Mouse (Mus musculus) megakaryocyte progenitor cell, adult 5-6 weeks (primary cell): Measurements from ENCODE around the gene Lifr. TPM values are rescaled to one million over a fixed set of nuclear protein-coding genes. Genes with fewer than 3 reads are reported as not detected.

Experiments used
- ATAC-seq: replicated peaks from 2 replicates; pipeline ENCODE4 v1.8.0; 2016; ENCODE audit warnings: mild to moderate bottlenecking, moderate TSS enrichment, inconsistent platforms; ENCODE audit not compliant: poor library complexity
- total RNA-seq, 2 experiments: library from RNA; stranded (forward) in 1 of 2; stranded (reverse) in 1 of 2; fragments of 157-497, 149-512 nt in 1 of 2; fragments of 200-1000 nt in 1 of 2; gene quantifications; 2 replicates each; pipeline versions ENCODE4 v1.2.3 to v1.2.4; 2015 to 2017

Lifr gene
- total RNA-seq, 2 experiments from 2014 or later = 0.25 to 0.57 TPM

GRCm38 (mm10) chr15:7123781-7124450, 33.5 kb downstream of the Lifr start:
- no peak for ATAC-seq

- no peak for ATAC-seq
Observed at GRCm38 (mm10) chr15:7126171-7126570, 35.8 kb downstream of the Lifr start.

- ATAC-seq = no peak
Observed at GRCm38 (mm10) chr15:7128627-7129126, 38.3 kb downstream of the Lifr start.

- ATAC-seq = peak; percentile 50
Observed at GRCm38 (mm10) chr15:7129127-7129943, 38.9 kb downstream of the Lifr start.

- ATAC-seq = 0 out of 2 replicates have a peak, but pooled peaks have one; percentile 7
Observed at GRCm38 (mm10) chr15:7129944-7130287, 39.5 kb downstream of the Lifr start.

GRCm38 (mm10) chr15:7130691-7131225, 40.3 kb downstream of the Lifr start:
- ATAC-seq = no peak

GRCm38 (mm10) chr15:7132741-7133140, 42.3 kb downstream of the Lifr start:
- ATAC-seq = peak; percentile 78

- peak; percentile 38; the same call in 1 of the 2 replicates for ATAC-seq
Observed at GRCm38 (mm10) chr15:7134454-7135052, 44.1 kb downstream of the Lifr start.

- no peak for ATAC-seq
Observed at GRCm38 (mm10) chr15:7135982-7136562, 45.7 kb downstream of the Lifr start.

GRCm38 (mm10) chr15:7136912-7137311, 46.5 kb downstream of the Lifr start:
- peak; percentile 70 for ATAC-seq

GRCm38 (mm10) chr15:7137607-7138006, 47.2 kb downstream of the Lifr start:
- ATAC-seq = no peak

GRCm38 (mm10) chr15:7138471-7138870, 48.1 kb downstream of the Lifr start:
- no peak for ATAC-seq

GRCm38 (mm10) chr15:7140322-7140721, 49.9 kb downstream of the Lifr start:
- no peak for ATAC-seq

- ATAC-seq = no peak
Observed at GRCm38 (mm10) chr15:7141246-7141645, 50.8 kb downstream of the Lifr start.

- ATAC-seq = no peak
Observed at GRCm38 (mm10) chr15:7143689-7144170, 53.3 kb downstream of the Lifr start.

- no peak for ATAC-seq
Observed at GRCm38 (mm10) chr15:7144542-7144941, 54.1 kb downstream of the Lifr start.

- no peak for ATAC-seq
Observed at GRCm38 (mm10) chr15:7144942-7145341, 54.5 kb downstream of the Lifr start.

GRCm38 (mm10) chr15:7145555-7145954, 55.1 kb downstream of the Lifr start:
- no peak for ATAC-seq

- no peak for ATAC-seq
Observed at GRCm38 (mm10) chr15:7146529-7146928, 56.1 kb downstream of the Lifr start.

GRCm38 (mm10) chr15:7149796-7150195, 59.4 kb downstream of the Lifr start:
- no peak for ATAC-seq

- no peak for ATAC-seq
Observed at GRCm38 (mm10) chr15:7150591-7150990, 60.2 kb downstream of the Lifr start.
